Mouse (Mus musculus): ENCODE measurements around the gene C1qtnf7. TPM values are rescaled to one million over a fixed set of nuclear protein-coding genes. Genes with fewer than 3 reads are reported as not detected.

Gene C1qtnf7
- total and polyA plus RNA-seq, 2 experiments from 2014 or later, result 1.0 to 1.5 TPM

DNA sequence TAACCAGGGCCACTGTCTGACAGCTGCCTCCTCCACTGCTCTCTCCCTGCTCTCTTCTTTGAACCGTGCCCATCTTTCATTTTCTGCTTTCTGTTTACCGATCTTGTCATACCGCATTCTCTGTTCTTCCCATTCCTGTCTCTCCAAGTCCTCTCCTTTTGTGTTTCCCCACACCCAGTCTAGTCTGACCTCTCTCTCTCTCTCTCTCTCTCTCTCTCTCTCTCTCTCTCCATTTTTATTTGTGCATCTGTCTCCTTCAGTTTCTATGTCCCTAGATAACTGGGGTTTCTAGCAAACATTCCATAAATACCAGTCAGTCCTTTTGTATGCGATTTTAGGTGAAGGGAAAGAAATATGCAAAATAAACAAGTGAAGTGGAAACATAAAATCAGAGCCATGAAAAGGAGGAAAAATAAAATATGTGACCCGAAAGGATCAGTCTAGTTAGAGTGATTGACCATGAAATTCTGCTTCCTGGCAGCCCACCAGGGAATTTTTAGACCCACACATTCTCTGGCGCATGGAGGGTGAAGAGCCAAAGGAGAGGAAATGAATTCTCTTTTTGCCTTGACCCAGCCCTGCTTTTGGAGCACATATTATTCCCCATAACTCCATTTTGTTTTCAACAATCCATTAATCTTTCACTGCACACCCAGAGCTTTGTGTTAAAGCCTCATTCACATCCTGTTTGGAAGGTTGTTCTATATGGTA lies 11.7 kb downstream of the C1qtnf7 start:
- no peak for ATAC-seq (ENCODE audit: low FRiP score)
- 76% methylated on average over 6 of the region's 6 CpGs for WGBS

DNA sequence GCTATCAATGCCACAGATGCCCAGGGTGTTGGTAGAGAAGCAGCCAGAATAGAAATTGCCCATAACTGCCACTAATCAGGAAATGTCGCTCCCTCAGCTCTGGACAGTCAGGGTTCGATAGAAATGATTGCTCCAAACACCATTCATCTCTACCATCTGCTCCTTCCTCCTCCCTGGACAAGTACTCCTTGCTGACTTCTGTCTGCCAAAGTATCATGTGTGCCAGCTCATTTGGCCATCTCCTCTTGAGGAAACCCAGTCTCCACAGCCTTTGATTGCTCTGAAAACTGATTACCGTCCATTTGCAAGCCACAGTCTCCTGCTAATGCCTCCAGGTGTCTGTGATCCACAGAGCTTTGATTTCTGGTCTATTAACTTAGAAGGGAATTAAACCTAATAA lies 14.8 kb downstream of the C1qtnf7 start:
- no peak overlapping the region for H3K4me2 ChIP-seq (ENCODE audit: low read depth, low read length, poor library complexity, severe bottlenecking)
- H3K27ac ChIP-seq (ENCODE audit: low read depth, low read length), result no peak overlapping the region
- no peak overlapping the region for H3K4me3 ChIP-seq (ENCODE audit: low read depth, low read length)
- no peaks in the 10 kb centered on the region for H3K9me3 ChIP-seq (ENCODE audit: low read length)
- ATAC-seq (ENCODE audit: low FRiP score), result no peak
- no peak overlapping the region for H3K9ac ChIP-seq (replicated peaks; ENCODE audit: low read length, poor library complexity, severe bottlenecking)
- DNase-seq (ENCODE audit: low spot score), result peak; percentile 33
- H3K27me3 ChIP-seq (ENCODE audit: insufficient read depth, low read length), result no peaks in the 10 kb centered on the region
- H3K36me3 ChIP-seq (ENCODE audit: insufficient read depth, low read length), result no peaks in the 10 kb centered on the region
- no peaks in the 10 kb centered on the region for H3K4me1 ChIP-seq (ENCODE audit: insufficient read depth, low read length)
- TF ChIP-seq CTCF (IDR thresholded peaks at IDR 0.05), result no peak
- WGBS, result 82% methylated on average over 3 of the region's 3 CpGs

More for the DNA sequence above, 11.7 kb downstream of the C1qtnf7 start:
- no peak for DNase-seq (ENCODE audit: low spot score)
- no peak overlapping the region for H3K9ac ChIP-seq (replicated peaks; ENCODE audit: low read length, poor library complexity, severe bottlenecking)
- no peaks in the 10 kb centered on the region for H3K27me3 ChIP-seq (ENCODE audit: insufficient read depth, low read length)
- no peak overlapping the region for H3K27ac ChIP-seq (ENCODE audit: low read depth, low read length)
- no peak overlapping the region for H3K4me2 ChIP-seq (ENCODE audit: low read depth, low read length, poor library complexity, severe bottlenecking)
- H3K36me3 ChIP-seq (ENCODE audit: insufficient read depth, low read length), result no peaks in the 10 kb centered on the region
- no peak for TF ChIP-seq CTCF (IDR thresholded peaks at IDR 0.05)
- H3K4me3 ChIP-seq (ENCODE audit: low read depth, low read length), result no peak overlapping the region
- H3K9me3 ChIP-seq (ENCODE audit: low read length), result no peaks in the 10 kb centered on the region
- no peaks in the 10 kb centered on the region for H3K4me1 ChIP-seq (ENCODE audit: insufficient read depth, low read length)

DNA sequence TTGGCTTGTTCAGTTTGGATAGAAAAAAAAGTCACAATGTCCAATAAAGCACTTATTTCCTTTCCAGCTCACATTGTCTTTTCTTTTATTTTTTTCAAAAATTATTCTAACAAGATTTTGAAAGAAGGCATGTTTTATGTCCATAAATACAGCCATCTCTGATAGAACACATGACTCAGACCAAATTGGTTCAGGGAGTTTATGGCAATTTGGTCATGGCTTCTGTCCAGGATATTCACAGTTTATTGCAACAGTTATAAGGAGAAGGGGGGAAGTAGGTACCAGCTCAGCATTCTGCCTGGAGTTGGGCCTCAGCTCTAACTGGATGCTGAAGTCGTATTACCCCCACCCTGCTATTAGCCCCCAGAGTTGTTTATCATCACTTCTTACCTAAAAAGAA lies 15.5 kb downstream of the C1qtnf7 start:
- no peak for TF ChIP-seq CTCF (IDR thresholded peaks at IDR 0.05)

DNA sequence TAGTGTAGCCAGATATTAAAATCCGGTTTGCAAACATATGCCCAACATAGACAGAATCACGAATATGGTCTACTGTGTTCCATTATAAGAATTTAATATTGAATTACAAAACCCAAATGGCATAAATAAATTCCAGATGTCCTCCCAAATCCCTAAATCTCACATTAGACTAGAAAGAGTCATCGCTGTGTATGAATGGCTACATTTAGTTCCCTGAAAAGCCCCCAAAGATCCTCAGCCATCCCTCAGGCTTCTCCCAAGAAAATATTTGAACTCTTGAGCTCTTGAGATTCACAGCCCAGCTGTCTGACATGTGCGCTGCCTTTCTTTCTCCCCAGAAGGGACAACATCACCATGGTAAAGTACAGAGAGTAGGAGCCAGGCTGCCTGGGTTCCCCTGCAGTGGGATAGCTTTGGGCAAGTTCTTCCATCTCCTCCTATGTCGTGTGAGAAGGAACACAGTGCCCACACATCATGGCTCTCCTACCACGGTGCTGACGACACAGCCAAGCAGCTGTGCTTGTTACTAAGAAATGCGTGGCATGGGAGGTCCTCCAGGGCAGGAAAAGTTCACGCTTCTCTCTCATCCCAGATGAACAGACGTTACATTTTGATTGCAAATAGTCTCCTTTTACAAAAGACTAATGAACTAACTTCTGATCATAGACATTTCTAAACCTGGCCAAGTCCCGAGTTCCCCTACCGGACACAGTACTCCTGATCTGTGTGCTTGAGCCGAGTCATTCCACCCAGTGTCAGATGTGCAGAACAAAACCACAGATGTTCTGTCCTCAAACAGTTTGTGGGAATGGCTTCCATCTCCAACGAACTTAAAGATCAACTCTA lies 23.2 kb downstream of the C1qtnf7 start:
- Histone ChIP-seq H3K27ac (ENCODE audit: low read depth, low read length) (no peak overlapping the region), H3K4me1 (ENCODE audit: insufficient read depth, low read length) (no peaks in the 10 kb centered on the region), H3K27me3 (ENCODE audit: insufficient read depth, low read length) (no peaks in the 10 kb centered on the region), H3K36me3 (ENCODE audit: insufficient read depth, low read length) (no peaks in the 10 kb centered on the region), H3K9me3 (ENCODE audit: low read length) (no peaks in the 10 kb centered on the region), H3K9ac (replicated peaks; ENCODE audit: low read length, poor library complexity, severe bottlenecking) (no peak overlapping the region), H3K4me3 (ENCODE audit: low read depth, low read length) (no peak overlapping the region), H3K4me2 (ENCODE audit: low read depth, low read length, poor library complexity, severe bottlenecking) (no peak overlapping the region)
- WGBS, result 89% methylated on average over 14 of the region's 14 CpGs
- no peak for ATAC-seq (ENCODE audit: low FRiP score)
- no peak for DNase-seq (ENCODE audit: low spot score)
- no peak for TF ChIP-seq CTCF (IDR thresholded peaks at IDR 0.05)

More for the DNA sequence above, 15.5 kb downstream of the C1qtnf7 start:
- Histone ChIP-seq H3K4me2 (ENCODE audit: low read depth, low read length, poor library complexity, severe bottlenecking) (no peak overlapping the region), H3K4me1 (ENCODE audit: insufficient read depth, low read length) (no peaks in the 10 kb centered on the region), H3K9ac (replicated peaks; ENCODE audit: low read length, poor library complexity, severe bottlenecking) (no peak overlapping the region), H3K9me3 (ENCODE audit: low read length) (no peaks in the 10 kb centered on the region), H3K27ac (ENCODE audit: low read depth, low read length) (no peak overlapping the region), H3K27me3 (ENCODE audit: insufficient read depth, low read length) (no peaks in the 10 kb centered on the region), H3K4me3 (ENCODE audit: low read depth, low read length) (no peak overlapping the region), H3K36me3 (ENCODE audit: insufficient read depth, low read length) (no peaks in the 10 kb centered on the region)
- DNase-seq (ENCODE audit: low spot score) (no peak), ATAC-seq (ENCODE audit: low FRiP score) (no peak)
- 79% methylated on average over 1 of the region's 1 CpGs for WGBS

DNA sequence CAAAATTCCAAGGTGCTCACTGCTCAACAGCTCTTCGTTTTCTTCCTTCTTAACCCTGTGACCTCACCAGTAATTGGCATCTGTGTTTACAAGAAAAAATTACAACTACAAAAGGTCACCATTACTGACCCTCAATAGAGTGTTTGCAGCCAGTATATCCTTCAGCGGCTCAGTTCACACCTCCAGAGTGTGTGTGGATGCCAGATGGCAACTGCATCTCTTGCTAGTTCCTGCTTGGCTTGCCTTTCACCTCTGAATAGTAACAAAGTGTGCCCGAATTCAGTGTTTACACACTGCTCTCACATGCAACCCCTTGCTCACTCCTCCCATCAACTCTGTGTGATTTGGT lies 23.8 kb downstream of the C1qtnf7 start:
- no peak for TF ChIP-seq CTCF (IDR thresholded peaks at IDR 0.05)
- H3K4me2 ChIP-seq (ENCODE audit: low read depth, low read length, poor library complexity, severe bottlenecking), result no peak overlapping the region
- no peaks in the 10 kb centered on the region for H3K9me3 ChIP-seq (ENCODE audit: low read length)
- DNase-seq (ENCODE audit: low spot score), result no peak
- H3K27me3 ChIP-seq (ENCODE audit: insufficient read depth, low read length), result no peaks in the 10 kb centered on the region
- H3K27ac ChIP-seq (ENCODE audit: low read depth, low read length), result no peak overlapping the region
- no peaks in the 10 kb centered on the region for H3K36me3 ChIP-seq (ENCODE audit: insufficient read depth, low read length)
- no peaks in the 10 kb centered on the region for H3K4me1 ChIP-seq (ENCODE audit: insufficient read depth, low read length)
- WGBS, result 82% methylated on average over 3 of the region's 3 CpGs
- H3K4me3 ChIP-seq (ENCODE audit: low read depth, low read length), result no peak overlapping the region
- H3K9ac ChIP-seq (replicated peaks; ENCODE audit: low read length, poor library complexity, severe bottlenecking), result no peak overlapping the region
- ATAC-seq (ENCODE audit: low FRiP score), result no peak

DNA sequence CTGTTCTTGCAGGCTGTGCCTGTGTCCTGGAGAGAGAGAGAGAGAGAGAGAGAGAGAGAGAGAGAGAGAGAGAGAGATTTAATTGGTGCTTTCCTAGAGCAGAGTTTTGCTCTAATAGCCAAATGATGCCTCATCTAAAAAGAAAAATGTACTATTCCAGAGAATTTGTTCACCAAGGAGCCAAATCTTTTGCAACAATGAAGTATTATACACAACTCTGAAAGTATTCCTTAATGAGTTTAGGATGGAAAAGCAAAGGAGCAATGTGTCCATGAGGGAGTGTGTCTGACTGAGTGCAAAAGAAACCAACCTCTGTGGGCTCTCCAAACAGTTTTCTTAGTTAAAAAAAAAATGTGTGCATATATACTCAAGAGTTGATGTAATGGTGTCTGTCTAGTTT lies 24.5 kb downstream of the C1qtnf7 start:
- H3K4me3 ChIP-seq (ENCODE audit: low read depth, low read length), result no peak overlapping the region
- no peak for TF ChIP-seq CTCF (IDR thresholded peaks at IDR 0.05)
- H3K27me3 ChIP-seq (ENCODE audit: insufficient read depth, low read length), result no peaks in the 10 kb centered on the region
- ATAC-seq (ENCODE audit: low FRiP score), result no peak
- no peak overlapping the region for H3K9ac ChIP-seq (replicated peaks; ENCODE audit: low read length, poor library complexity, severe bottlenecking)
- no peaks in the 10 kb centered on the region for H3K4me1 ChIP-seq (ENCODE audit: insufficient read depth, low read length)
- no peaks in the 10 kb centered on the region for H3K9me3 ChIP-seq (ENCODE audit: low read length)
- no peaks in the 10 kb centered on the region for H3K36me3 ChIP-seq (ENCODE audit: insufficient read depth, low read length)
- no peak for DNase-seq (ENCODE audit: low spot score)
- no peak overlapping the region for H3K4me2 ChIP-seq (ENCODE audit: low read depth, low read length, poor library complexity, severe bottlenecking)
- no peak overlapping the region for H3K27ac ChIP-seq (ENCODE audit: low read depth, low read length)
